Mouse (Mus musculus): Measurements from ENCODE around the gene Pdlim3.

- TF ChIP-seq CTCF (IDR thresholded peaks at IDR 0.05; ENCODE audit: insufficient read depth, low read length) (no peak), POLR2A (IDR thresholded peaks at IDR 0.05; ENCODE audit: borderline replicate concordance, extremely low read depth, low read depth, low read length) (no peak)
These were observed 1.5 kb upstream of the Pdlim3 start for GRCm38 (mm10) chr8:45883793-45884192.
